Mouse (Mus musculus) liver, adult (tissue): ENCODE data around the gene Rbm38.

Experiments
- GATA4 ChIP-seq: IDR thresholded peaks from 2 replicates; pipeline ENCODE4 v1.6.1; 2014; ENCODE audit warnings: mild to moderate bottlenecking, low read length; ENCODE audit not compliant: insufficient replicate concordance

Rbm38 gene

GRCm38 (mm10) chr2:172999630-173000284 lies 20.5 kb upstream of the Rbm38 start, which contains the start of gene Rae1:
Gene Rae1, plus strand, starts transcription at chr2:173000117.
- TF ChIP-seq GATA4, result no peak

- TF ChIP-seq GATA4, result no peak
Measured at GRCm38 (mm10) chr2:173000285-173000652, 20.0 kb upstream of the Rbm38 start.

GRCm38 (mm10) chr2:173000921-173001320 lies 19.4 kb upstream of the Rbm38 start:
- no peak for TF ChIP-seq GATA4

GRCm38 (mm10) chr2:173003737-173004136 lies 16.6 kb upstream of the Rbm38 start:
- TF ChIP-seq GATA4, result no peak

- TF ChIP-seq GATA4, result no peak
Measured at GRCm38 (mm10) chr2:173010220-173010717, 10.0 kb upstream of the Rbm38 start.

GRCm38 (mm10) chr2:173011440-173011839 lies 8.9 kb upstream of the Rbm38 start:
- no peak for TF ChIP-seq GATA4

- TF ChIP-seq GATA4, result no peak
Measured at GRCm38 (mm10) chr2:173014741-173015287, 5.5 kb upstream of the Rbm38 start.

GRCm38 (mm10) chr2:173017940-173018339 lies 2.4 kb upstream of the Rbm38 start:
- TF ChIP-seq GATA4, result no peak

- TF ChIP-seq GATA4, result no peak
Measured at GRCm38 (mm10) chr2:173018618-173019017, 1.7 kb upstream of the Rbm38 start.

- TF ChIP-seq GATA4, result no peak
Measured at GRCm38 (mm10) chr2:173019322-173019721, 976 bp upstream of the Rbm38 start.

GRCm38 (mm10) chr2:173019790-173020189 lies 508 bp upstream of the Rbm38 start:
- no peak for TF ChIP-seq GATA4

GRCm38 (mm10) chr2:173021633-173022055 lies 1.3 kb downstream of the Rbm38 start:
- TF ChIP-seq GATA4, result no peak

- no peak for TF ChIP-seq GATA4
Measured at GRCm38 (mm10) chr2:173022056-173022681, 1.9 kb downstream of the Rbm38 start.

GRCm38 (mm10) chr2:173022813-173023212 lies 2.5 kb downstream of the Rbm38 start:
- no peak for TF ChIP-seq GATA4

- no peak for TF ChIP-seq GATA4
Measured at GRCm38 (mm10) chr2:173023371-173023851, 3.1 kb downstream of the Rbm38 start.

GRCm38 (mm10) chr2:173023966-173024365 lies 3.7 kb downstream of the Rbm38 start:
- TF ChIP-seq GATA4, result no peak
